Mouse (Mus musculus) MEL (cell line): ENCODE data around the gene Serping1. TPM values are rescaled to one million over a fixed set of nuclear protein-coding genes. Genes with fewer than 3 reads are reported as not detected.

Source experiments
- DNase-seq: peaks from one replicate; pipeline ENCODE4 v3.0.0; 2011; ENCODE audit warnings: low read depth, low spot score
- H3K27ac ChIP-seq: 2 replicates; pipeline ENCODE4 v1.5.1; 2012; ENCODE audit warnings: low read depth, mild to moderate bottlenecking, control low read depth, low read length, moderate library complexity; ENCODE audit not compliant: control insufficient read depth
- H3K27me3 ChIP-seq, 2 experiments: fragments of 150-350 bp in 1 of 2; sonication (generic) in 1 of 2; 2 replicates each; pipeline ENCODE4 v1.6.1; 2012; ENCODE audit warnings: low read length in 2 of 2, mild to moderate bottlenecking in 2 of 2, improper control_type of control experiment in 1 of 2, moderate library complexity in 1 of 2; ENCODE audit not compliant: insufficient read depth in 2 of 2, control insufficient read depth in 1 of 2
- H3K36me3 ChIP-seq, 2 experiments: 2 replicates each; pipeline ENCODE4 v1.6.1; 2012 to 2014; ENCODE audit warnings: low read length in 2 of 2, improper control_type of control experiment in 1 of 2, inconsistent platforms in 1 of 2, mild to moderate bottlenecking in 1 of 2; ENCODE audit not compliant: insufficient read depth in 2 of 2, control insufficient read depth in 1 of 2
- H3K4me1 ChIP-seq, 2 experiments: fragments of 150-350 bp in 1 of 2; sonication (generic) in 1 of 2; 2 replicates each; pipeline ENCODE4 v1.6.1; 2012; ENCODE audit warnings: low read length in 2 of 2, improper control_type of control experiment in 1 of 2, mild to moderate bottlenecking in 1 of 2; ENCODE audit not compliant: insufficient read depth in 2 of 2, control insufficient read depth in 1 of 2
- H3K4me3 ChIP-seq, 2 experiments: fragments of 150-350 bp in 1 of 2; sonication (generic) in 1 of 2; 2 replicates each; pipeline ENCODE4 v1.5.1; 2012; ENCODE audit warnings: low read depth in 2 of 2, low read length in 2 of 2, mild to moderate bottlenecking in 2 of 2, moderate library complexity in 2 of 2, control low read depth in 1 of 2, improper control_type of control experiment in 1 of 2; ENCODE audit not compliant: control insufficient read depth in 1 of 2, insufficient read depth in 1 of 2
- H3K79me2 ChIP-seq: 2 replicates; pipeline ENCODE4 v1.6.1; 2012; ENCODE audit warnings: mild to moderate bottlenecking, low read length, moderate library complexity; ENCODE audit not compliant: control insufficient read depth, poor library complexity, insufficient read depth
- H3K9ac ChIP-seq: 2 replicates; pipeline ENCODE4 v1.6.1; 2012; ENCODE audit warnings: low read depth, mild to moderate bottlenecking, control low read depth, low read length, moderate library complexity; ENCODE audit not compliant: control insufficient read depth, poor library complexity, severe bottlenecking
- H3K9me3 ChIP-seq: fragments of 150-350 bp; sonication (generic); replicated peaks from 2 replicates; pipeline ENCODE4 v1.6.1; 2012; ENCODE audit warnings: mild to moderate bottlenecking, low read length, improper control_type of control experiment, moderate library complexity; ENCODE audit not compliant: insufficient read depth
- BHLHE40 ChIP-seq: IDR thresholded peaks from 2 replicates; pipeline ENCODE4 v1.6.1; 2012; ENCODE audit warnings: low read depth, mild to moderate bottlenecking, inconsistent platforms, low read length, improper control_type of control experiment, borderline replicate concordance
- CHD1 ChIP-seq: IDR thresholded peaks from 2 replicates; pipeline ENCODE4 v1.6.1; 2012; ENCODE audit warnings: low read depth, mild to moderate bottlenecking, inconsistent platforms, low read length, improper control_type of control experiment
- E2F4 ChIP-seq: IDR thresholded peaks from 2 replicates; pipeline ENCODE4 v1.6.1; 2011; ENCODE audit warnings: low read depth, low read length, improper control_type of control experiment, borderline replicate concordance
- ETS1 ChIP-seq: IDR thresholded peaks from 2 replicates; pipeline ENCODE4 v1.6.1; 2012; ENCODE audit warnings: low read depth, mild to moderate bottlenecking, inconsistent platforms, low read length, improper control_type of control experiment, moderate library complexity
- GATA1 ChIP-seq: IDR thresholded peaks from 2 replicates; pipeline ENCODE4 v1.6.1; 2011; ENCODE audit warnings: low read depth, low read length, improper control_type of control experiment
- HCFC1 ChIP-seq: IDR thresholded peaks from 2 replicates; pipeline ENCODE4 v1.6.1; 2012; ENCODE audit warnings: low read depth, mild to moderate bottlenecking, inconsistent platforms, low read length, improper control_type of control experiment, moderate library complexity
- MAFK ChIP-seq: IDR thresholded peaks from 2 replicates; pipeline ENCODE4 v1.6.1; 2011; ENCODE audit warnings: low read depth, mild to moderate bottlenecking, low read length, improper control_type of control experiment, borderline replicate concordance
- MAX ChIP-seq: IDR thresholded peaks from 2 replicates; pipeline ENCODE4 v1.6.1; 2011; ENCODE audit warnings: low read length, improper control_type of control experiment
- NRF1 ChIP-seq: IDR thresholded peaks from 2 replicates; pipeline ENCODE4 v1.6.1; 2014; ENCODE audit warnings: low read depth, mild to moderate bottlenecking, inconsistent platforms, low read length, improper control_type of control experiment, moderate library complexity; ENCODE audit not compliant: poor library complexity, insufficient read depth, severe bottlenecking
- POLR2AphosphoS2 ChIP-seq: IDR thresholded peaks from 2 replicates; pipeline ENCODE4 v1.6.1; 2011; ENCODE audit warnings: low read length, improper control_type of control experiment
- RCOR1 ChIP-seq: IDR thresholded peaks from 2 replicates; pipeline ENCODE4 v1.6.1; 2012; ENCODE audit warnings: low read depth, mild to moderate bottlenecking, inconsistent platforms, low read length, improper control_type of control experiment
- SMC3 ChIP-seq: IDR thresholded peaks from 2 replicates; pipeline ENCODE4 v1.6.1; 2011; ENCODE audit warnings: low read depth, low read length, improper control_type of control experiment
- TBP ChIP-seq: IDR thresholded peaks from 2 replicates; pipeline ENCODE4 v1.8.0; 2011; ENCODE audit warnings: low read depth, low read length, improper control_type of control experiment
- ZMIZ1 ChIP-seq: IDR thresholded peaks from 2 replicates; pipeline ENCODE4 v1.6.1; 2012; ENCODE audit warnings: low read depth, mild to moderate bottlenecking, inconsistent platforms, low read length, improper control_type of control experiment, moderate library complexity
- polyA plus RNA-seq, 2 experiments: library from polyadenylated mRNA; stranded (reverse) in 1 of 2; unstranded in 1 of 2; fragments of >175 nt in 1 of 2; fragments of >200 nt in 1 of 2; gene quantifications; 2 replicates each; pipeline versions ENCODE4 v1.2.1 to v1.2.4; 2012; ENCODE audit warnings: low replicate concordance in 2 of 2, low read depth in 1 of 2; ENCODE audit not compliant: insufficient read length in 2 of 2, insufficient read depth in 1 of 2, missing spikeins in 1 of 2
- total RNA-seq: library from RNA; depleted of rRNA; stranded (reverse); fragments of 300-350 nt; gene quantifications from 2 replicates; pipeline ENCODE4 v1.2.3, GENCODE M21; 2012

Serping1 gene
- total and polyA plus RNA-seq, 3 experiments, result not detected

DNA sequence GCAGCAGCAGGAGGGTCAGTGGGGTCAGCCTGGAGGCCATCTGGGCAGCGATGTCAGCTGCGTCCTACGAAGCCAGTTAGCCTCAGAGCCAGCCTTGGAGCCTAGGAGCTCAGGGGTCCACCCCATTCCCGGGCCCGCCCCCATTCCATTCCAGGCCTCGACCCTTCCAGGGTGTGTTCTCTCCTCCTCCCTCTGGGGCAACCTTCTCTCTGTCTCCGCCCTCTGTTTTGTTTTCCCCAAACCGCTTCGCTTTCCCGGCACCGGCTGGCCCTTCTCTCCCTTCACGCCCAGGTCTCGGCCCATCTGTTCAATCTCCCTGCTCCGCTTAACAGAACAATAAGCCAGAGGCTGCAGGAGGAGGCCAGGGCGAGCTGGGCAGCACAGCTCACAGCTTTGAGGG, 493 bp downstream of the Serping1 start:
- Histone ChIP-seq H3K4me3 (no peak overlapping the region), H3K27me3 (peaks cover 13 to 39% of the 10 kb centered on the region in 2 experiments), H3K4me1 (no peaks in the 10 kb centered on the region), H3K27ac (no peak overlapping the region), H3K9me3 (no peaks in the 10 kb centered on the region), H3K79me2 (no peaks in the 10 kb centered on the region), H3K9ac (no peak overlapping the region), H3K36me3 (no peaks in the 10 kb centered on the region)
- TF ChIP-seq RCOR1, result no peak
- TF ChIP-seq HCFC1, result no peak
- TF ChIP-seq E2F4, result no peak
- no peak for DNase-seq

GRCm38 (mm10) chr2:84773195-84773594, 2.0 kb downstream of the Serping1 start:
- no peak for TF ChIP-seq ETS1
- no peak for TF ChIP-seq ZMIZ1
- TF ChIP-seq GATA1, result no peak
- TF ChIP-seq CHD1, result no peak
- TF ChIP-seq MAFK, result no peak
- no peak for TF ChIP-seq NRF1
- TF ChIP-seq, all 39 proteins: peak for 0
- H3K4me3 ChIP-seq, result no peak overlapping the region
- no peaks in the 10 kb centered on the region for H3K36me3 ChIP-seq
- no peaks in the 10 kb centered on the region for H3K9me3 ChIP-seq
- no peak for DNase-seq
- H3K79me2 ChIP-seq, result no peaks in the 10 kb centered on the region
- no peaks in the 10 kb centered on the region for H3K4me1 ChIP-seq
- H3K27me3 ChIP-seq, result peaks cover 18 to 37% of the 10 kb centered on the region in 2 experiments
- H3K27ac ChIP-seq, result no peak overlapping the region
- no peak overlapping the region for H3K9ac ChIP-seq

DNA sequence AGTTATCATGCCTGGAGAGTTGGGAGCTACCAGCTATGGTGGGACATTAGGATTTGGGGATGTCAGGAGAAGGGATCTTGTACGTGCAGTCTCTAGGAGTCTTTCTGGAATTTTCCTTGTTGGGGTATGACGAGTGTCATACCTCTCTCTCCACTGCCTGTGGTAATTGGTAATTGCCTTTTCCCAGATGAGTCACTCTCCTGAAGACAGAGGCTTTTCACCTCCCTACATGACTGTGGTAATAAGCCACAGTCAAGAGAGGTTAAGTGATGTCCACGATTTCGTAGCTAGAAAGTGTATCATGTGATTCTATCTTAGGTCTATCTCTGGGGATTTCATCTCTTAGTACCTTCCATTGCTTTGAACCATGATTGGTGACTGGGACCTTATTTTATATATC, 2.8 kb downstream of the Serping1 start:
- Histone ChIP-seq H3K9me3 (no peaks in the 10 kb centered on the region), H3K79me2 (no peaks in the 10 kb centered on the region), H3K27me3 (peaks cover 15 to 37% of the 10 kb centered on the region in 2 experiments), H3K9ac (no peak overlapping the region), H3K4me3 (no peak overlapping the region), H3K4me1 (no peaks in the 10 kb centered on the region), H3K27ac (no peak overlapping the region), H3K36me3 (no peaks in the 10 kb centered on the region)
- TF ChIP-seq MAX (no peak), RCOR1 (no peak), POLR2AphosphoS2 (no peak), GATA1 (no peak), SMC3 (no peak), BHLHE40 (no peak), TBP (no peak)
- no peak for DNase-seq
